Mouse (Mus musculus) adrenal gland, postnatal 14 days (tissue): ENCODE data around the gene Cldn34b2. TPM values are rescaled to one million over a fixed set of nuclear protein-coding genes. Genes with fewer than 3 reads are reported as not detected.
"Not testable (repeated sequence)": the region's sequence is repeated elsewhere in the genome, so short reads cannot be mapped to it uniquely, and the experiment has no call there.

ENCODE experiments used
- DNase-seq: peaks from one replicate; pipeline ENCODE4 v3.0.0; 2021; ENCODE audit warnings: mixed read lengths
- long read RNA-seq, 2 experiments: library from polyadenylated mRNA; stranded (forward); transcript quantifications; one replicate each; pipeline ENCODE4 v2.0.0; 2021
- total RNA-seq: library from RNA; stranded (reverse); gene quantifications from 2 replicates; pipeline ENCODE4 v1.2.3, GENCODE M21; 2021

The Cldn34b2 gene
- total RNA-seq, result not detected in 2 replicates
- long read RNA-seq, experiment 1, result 0 reads
- long read RNA-seq, experiment 2, result 0 reads

DNA sequence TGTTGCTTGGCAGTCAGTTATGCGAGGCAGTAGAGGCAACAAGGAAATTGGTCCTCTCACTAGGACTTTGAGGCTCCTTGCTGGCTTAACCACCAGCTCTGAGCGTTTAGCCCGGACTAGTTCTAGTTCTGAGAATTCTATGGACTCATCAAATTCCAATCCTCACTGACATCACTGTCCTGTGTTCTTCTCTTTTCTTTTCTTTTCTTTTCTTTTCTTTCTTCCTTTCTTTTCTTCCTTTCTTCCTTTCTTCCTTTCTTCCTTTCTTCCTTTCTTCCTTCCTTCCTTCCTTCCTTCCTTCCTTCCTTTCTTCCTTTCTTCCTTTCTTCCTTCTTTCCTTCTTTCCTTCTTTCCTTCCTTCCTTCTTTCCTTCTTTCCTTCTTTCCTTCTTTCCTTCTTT, at the start of gene Cldn34b2:
TSS of gene Cldn34b2 (minus strand) at position 101 of the 400 bp plus-strand sequence.
- DNase-seq, result not testable (repeated sequence)

- DNase-seq, result no peak
Observed at GRCm38 (mm10) chrX:155177640-155178039, 49.4 kb upstream of the Cldn34b2 start.

DNA sequence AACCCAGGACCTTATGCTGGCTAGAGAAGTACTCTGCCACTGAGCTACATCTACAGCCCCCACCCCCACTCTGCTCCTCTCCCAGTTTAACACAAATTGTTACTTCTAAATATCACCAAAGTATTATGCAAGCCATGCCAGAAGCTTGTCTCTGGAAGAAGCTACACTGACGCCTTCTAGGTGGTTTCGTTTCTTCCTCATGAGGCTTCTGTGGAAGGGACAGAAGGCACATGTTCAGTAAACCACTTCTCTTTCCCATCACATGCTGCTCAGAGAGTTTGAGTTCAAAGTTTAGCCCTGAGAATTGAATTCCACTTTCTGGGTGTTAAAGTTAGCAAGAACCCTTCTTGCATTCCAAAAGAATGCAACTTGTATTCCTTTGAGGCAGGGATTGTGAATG, 49.0 kb upstream of the Cldn34b2 start:
- no peak for DNase-seq

DNA sequence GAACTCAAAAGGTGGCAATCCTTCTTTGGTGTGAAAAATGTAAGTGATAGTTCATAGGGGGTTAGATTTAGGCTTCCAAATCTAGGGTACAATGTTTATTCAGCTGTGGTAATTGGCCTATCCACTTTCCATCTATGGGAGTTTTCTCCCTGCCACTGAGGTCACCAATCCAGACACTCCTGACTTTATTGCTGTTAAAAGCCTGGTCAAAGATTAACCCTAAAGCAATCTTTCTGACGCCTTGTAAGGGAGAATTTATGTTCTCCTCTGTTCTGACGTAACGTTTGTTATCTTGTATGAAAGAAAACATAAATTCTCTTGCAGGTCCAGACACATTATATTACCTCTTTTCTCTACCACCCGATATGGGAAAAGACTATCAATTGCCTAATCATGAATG, 47.4 kb upstream of the Cldn34b2 start:
- no peak for DNase-seq

GRCm38 (mm10) chrX:155172310-155172709, 44.1 kb upstream of the Cldn34b2 start:
- DNase-seq, result no peak

GRCm38 (mm10) chrX:155171754-155172153, 43.5 kb upstream of the Cldn34b2 start:
- DNase-seq, result no peak

- DNase-seq, result no peak
Observed at GRCm38 (mm10) chrX:155169886-155170285, 41.7 kb upstream of the Cldn34b2 start.

DNA sequence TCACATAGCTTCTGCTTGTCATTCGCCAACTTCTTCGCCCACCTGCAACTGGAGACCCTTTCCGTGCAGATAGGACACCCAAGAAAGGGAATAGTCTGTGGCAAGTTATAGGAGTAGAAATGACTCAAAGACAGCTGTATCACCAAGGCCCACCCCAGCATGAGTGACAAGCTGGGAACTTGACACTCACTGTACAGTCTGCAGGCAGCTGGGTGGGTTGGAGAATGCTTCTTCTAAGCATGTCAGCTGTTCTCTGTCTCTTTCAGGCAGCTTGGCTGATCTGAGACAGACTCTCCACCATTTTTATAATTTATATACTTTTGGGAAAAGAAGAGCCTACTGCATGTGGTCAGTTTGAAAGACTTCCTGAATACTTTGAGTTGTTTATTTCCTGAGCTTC, 39.5 kb upstream of the Cldn34b2 start:
- DNase-seq, result no peak

GRCm38 (mm10) chrX:155166313-155166712, 38.1 kb upstream of the Cldn34b2 start:
- DNase-seq, result no peak

GRCm38 (mm10) chrX:155163553-155163952, 35.3 kb upstream of the Cldn34b2 start:
- DNase-seq, result no peak

DNA sequence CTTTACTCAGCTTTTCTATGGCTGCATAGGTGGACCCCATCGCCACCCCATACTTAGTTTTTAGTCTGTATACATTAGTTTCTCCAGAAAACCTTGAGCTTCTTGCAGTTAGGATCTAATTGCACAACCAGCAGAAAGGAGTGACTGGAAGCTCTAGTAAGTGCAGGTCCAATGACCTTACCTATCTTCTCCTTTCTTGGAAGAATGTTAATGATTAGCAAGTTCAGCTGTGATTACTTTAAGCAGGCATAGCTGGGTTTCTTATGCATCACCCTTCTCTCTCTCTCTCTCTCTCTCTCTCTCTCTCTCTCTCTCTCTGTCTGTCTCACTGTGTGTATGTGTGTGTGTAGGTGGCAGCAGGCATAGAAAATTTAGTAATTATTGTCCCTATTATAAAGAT, 23.7 kb upstream of the Cldn34b2 start:
- DNase-seq, result no peak

DNA sequence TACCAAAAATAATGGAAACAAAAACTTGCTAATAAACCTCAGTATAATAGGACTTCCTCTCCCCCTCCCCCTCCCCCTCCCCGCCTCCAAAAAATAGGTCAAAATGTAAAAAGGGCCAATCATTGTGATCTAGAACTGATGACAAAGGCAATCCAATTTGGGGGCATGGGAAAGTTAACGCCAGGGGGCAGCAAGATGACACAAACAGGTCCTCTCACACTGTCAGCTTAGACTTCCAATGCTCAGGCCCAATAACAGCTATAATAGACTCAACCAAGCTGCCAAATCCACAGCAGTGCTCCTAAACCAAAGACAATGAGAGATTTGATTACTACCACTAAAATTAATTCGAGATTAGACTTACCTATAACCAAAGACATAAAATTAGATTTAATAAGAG, 16.5 kb upstream of the Cldn34b2 start:
- DNase-seq, result peak; percentile 58

GRCm38 (mm10) chrX:155098024-155098423, 30.2 kb downstream of the Cldn34b2 start:
- peak; percentile 2 for DNase-seq

DNA sequence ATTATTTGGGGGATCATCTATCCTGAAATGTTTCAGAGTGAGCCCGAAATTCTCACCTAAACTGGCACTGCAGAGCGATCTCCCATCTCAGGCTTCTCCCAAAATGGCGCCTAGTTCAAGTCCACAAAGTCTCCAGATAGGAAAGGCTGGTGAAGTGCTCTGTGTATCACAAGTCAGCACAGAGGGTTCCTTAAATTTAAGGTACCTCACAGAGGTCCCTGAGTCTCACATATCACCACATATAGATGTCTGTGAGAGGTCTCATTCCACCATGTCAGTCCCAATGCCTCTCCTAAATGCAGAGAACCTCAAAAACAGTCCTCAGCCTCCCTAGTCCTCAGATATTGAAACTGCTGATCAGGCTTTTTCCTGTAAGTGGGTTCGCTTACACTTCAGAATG, 34.6 kb downstream of the Cldn34b2 start, which contains the start of gene Magea2:
TSS of gene Magea2 (minus strand) at position 101 of the 400 bp plus-strand sequence.
- DNase-seq, result not testable (repeated sequence)

GRCm38 (mm10) chrX:155089693-155090092, 38.5 kb downstream of the Cldn34b2 start, which contains the start of gene Magea1:
Gene Magea1, minus strand, starts transcription at chrX:155089793.
- not testable (repeated sequence) for DNase-seq

Other genes starting within 250 kb of the Cldn34b2 start
- gene Cldn34b1, start 238.1 kb downstream of the Cldn34b2 start, total RNA-seq, result not detected in 2 replicates
- gene Magea6, start 192.4 kb downstream of the Cldn34b2 start, total RNA-seq, result not detected in 2 replicates
- gene Magea3, start 178.9 kb downstream of the Cldn34b2 start, total RNA-seq, result not detected in 2 replicates
- gene Magea8, start 132.6 kb downstream of the Cldn34b2 start, total RNA-seq, result not detected in 2 replicates
- not detected in 2 replicates for gene Magea5, start 65.3 kb downstream of the Cldn34b2 start, total RNA-seq
- gene Magea1, start 38.6 kb downstream of the Cldn34b2 start, total RNA-seq, result not detected in 2 replicates
- gene Magea2, start 34.7 kb downstream of the Cldn34b2 start, total RNA-seq, result not detected in 2 replicates
- 135 and 163 TPM in 2 replicates for gene Sat1, start 88.0 kb upstream of the Cldn34b2 start, total RNA-seq
- gene Acot9, start 134.0 kb upstream of the Cldn34b2 start, total RNA-seq, result 50.9 and 53.6 TPM in 2 replicates
- 47.3 and 67.1 TPM in 2 replicates for gene Prdx4, start 212.3 kb upstream of the Cldn34b2 start, total RNA-seq